ENCODE assay signal across 8 mouse cellular contexts in genomic region chr10:42271454-42272230, GRCm38 (mm10). TPM values are rescaled to one million over a fixed set of nuclear protein-coding genes. Genes with fewer than 3 reads are reported as not detected.
DNase-seq lines count a peak whose midpoint lies in the region; ATAC-seq and TF ChIP-seq lines count a peak whose summit lies in the region.

No protein-coding gene starts in this region.

- peaks cover 40% of the 10 kb centered on the region for H3K36me3 ChIP-seq in heart, adult 2 months (ENCODE audit: control insufficient read depth, insufficient read depth, low read length)
- peaks cover 8% of the 10 kb centered on the region for H3K36me3 ChIP-seq in limb, embryonic 11.5 days (ENCODE audit: control insufficient read depth, insufficient read depth, low read length)
- H3K36me3 ChIP-seq in limb, embryonic 10.5 days = peaks cover 20% of the 10 kb centered on the region
- peaks cover 0 to 45% of the 10 kb centered on the region in 2 experiments for H3K36me3 ChIP-seq in MEL (ENCODE audit: control insufficient read depth in 1 of 2, insufficient read depth in 2 of 2, low read length in 2 of 2)
- peaks cover 25% of the 10 kb centered on the region for H3K36me3 ChIP-seq in limb, embryonic 13.5 days

- peak overlapping the region; percentile 55; the same call in 1 of the 2 replicates for H3K27ac ChIP-seq in heart, adult 2 months
- H3K27ac ChIP-seq in limb, embryonic 11.5 days (replicated peaks; ENCODE audit: low read depth, low read length) = no peak overlapping the region
- no peak overlapping the region for H3K27ac ChIP-seq in limb, embryonic 10.5 days
- H3K27ac ChIP-seq in MEL (ENCODE audit: control insufficient read depth, low read depth, low read length) = peak overlapping the region; percentile 59
- H3K27ac ChIP-seq in limb, embryonic 13.5 days = no peak overlapping the region

- no peak for TF ChIP-seq POLR2A in heart, adult 2 months (IDR thresholded peaks at IDR 0.05; ENCODE audit: insufficient read depth, low read depth, low read length)
- no peak for TF ChIP-seq POLR2A in MEL (IDR thresholded peaks at IDR 0.05; ENCODE audit: control insufficient read depth in 1 of 2, insufficient read depth in 1 of 2, low read depth in 1 of 2, low read length in 2 of 2, poor library complexity in 1 of 2)

- intact Hi-C loops in heart, adult 2 months (cut with DNase I) = loop anchor here (5.0 kb wide), 1 partner anchor 84 kb away; no protein-coding TSS in a partner anchor

- TF ChIP-seq EP300 in heart, adult 2 months (IDR thresholded peaks at IDR 0.05; ENCODE audit: insufficient read depth, low read depth, low read length) = no peak
- TF ChIP-seq EP300 in MEL (IDR thresholded peaks at IDR 0.05; ENCODE audit: low read depth in 1 of 2, low read length in 2 of 2) = peak; percentile 77 to 78

- 54% methylated on average over 11 of the region's 11 CpGs for WGBS in heart, adult 2 months
- WGBS in limb, embryonic 11.5 days = 44% methylated on average over 11 of the region's 11 CpGs
- WGBS in limb, embryonic 10.5 days = 40% methylated on average over 11 of the region's 11 CpGs
- WGBS in limb, embryonic 13.5 days = 51% methylated on average over 11 of the region's 11 CpGs

- no peaks in the 10 kb centered on the region for H3K27me3 ChIP-seq in heart, adult 2 months (ENCODE audit: control insufficient read depth, insufficient read depth, low read length)
- no peaks in the 10 kb centered on the region for H3K27me3 ChIP-seq in limb, embryonic 11.5 days (ENCODE audit: control insufficient read depth, insufficient read depth, low read length)
- peaks cover 18% of the 10 kb centered on the region for H3K27me3 ChIP-seq in limb, embryonic 10.5 days (ENCODE audit: low read depth, poor library complexity, severe bottlenecking)
- H3K27me3 ChIP-seq in MEL (ENCODE audit: control insufficient read depth in 1 of 2, insufficient read depth in 2 of 2, low read length in 2 of 2) = no peaks in the 10 kb centered on the region
- peaks cover 10% of the 10 kb centered on the region for H3K27me3 ChIP-seq in limb, embryonic 13.5 days

- ATAC-seq in limb, embryonic 11.5 days (ENCODE audit: insufficient number of reproducible peaks, low FRiP score, low TSS enrichment, low read depth) = no peak
- ATAC-seq in limb, embryonic 13.5 days (ENCODE audit: low FRiP score, low read depth) = no peak

- no peak overlapping the region for H3K9ac ChIP-seq in heart, adult 2 months (ENCODE audit: low read depth, low read length)
- no peak overlapping the region for H3K9ac ChIP-seq in limb, embryonic 11.5 days (ENCODE audit: low read length)
- H3K9ac ChIP-seq in MEL (ENCODE audit: control insufficient read depth, low read depth, low read length, poor library complexity, severe bottlenecking) = peak overlapping the region; percentile 44
- no peak overlapping the region for H3K9ac ChIP-seq in limb, embryonic 13.5 days

- H3K4me1 ChIP-seq in heart, adult 2 months (ENCODE audit: control insufficient read depth, insufficient read depth, low read length) = peaks cover 26% of the 10 kb centered on the region
- H3K4me1 ChIP-seq in limb, embryonic 11.5 days (ENCODE audit: control insufficient read depth, insufficient read depth, low read length) = peaks cover 17% of the 10 kb centered on the region
- peaks cover 53% of the 10 kb centered on the region for H3K4me1 ChIP-seq in limb, embryonic 10.5 days
- H3K4me1 ChIP-seq in MEL (ENCODE audit: control insufficient read depth in 1 of 2, insufficient read depth in 2 of 2, low read length in 2 of 2) = peaks cover 26 to 43% of the 10 kb centered on the region in 2 experiments
- H3K4me1 ChIP-seq in limb, embryonic 13.5 days = peaks cover 45% of the 10 kb centered on the region

- DNase-seq in heart, adult 2 months = no peak
- DNase-seq in heart, adult 11 months = no peak
- DNase-seq in limb, embryonic 11.5 days (ENCODE audit: low spot score) = no peak
- DNase-seq in limb, embryonic 10.5 days (ENCODE audit: low spot score) = no peak
- DNase-seq in MEL (ENCODE audit: low read depth, low spot score) = peak; percentile 82
- no peak for DNase-seq in right cerebral cortex, postnatal 36 days (ENCODE audit: low spot score in 2 of 2)
- DNase-seq in gastrocnemius, postnatal 10 days = no peak

- peaks cover 11% of the 10 kb centered on the region for H3K79me2 ChIP-seq in heart, adult 2 months (replicated peaks; ENCODE audit: control insufficient read depth, insufficient read depth, low read length)
- H3K79me2 ChIP-seq in MEL (ENCODE audit: control insufficient read depth, insufficient read depth, low read length, poor library complexity) = peaks cover 53% of the 10 kb centered on the region

- no peak for TF ChIP-seq RAD21 in MEL (IDR thresholded peaks at IDR 0.05; ENCODE audit: low read depth, low read length)

- H3K9me3 ChIP-seq in limb, embryonic 11.5 days (ENCODE audit: control insufficient read depth, low read length) = no peaks in the 10 kb centered on the region
- H3K9me3 ChIP-seq in limb, embryonic 10.5 days (replicated peaks) = no peaks in the 10 kb centered on the region
- H3K9me3 ChIP-seq in MEL (replicated peaks; ENCODE audit: insufficient read depth, low read length) = no peaks in the 10 kb centered on the region
- H3K9me3 ChIP-seq in limb, embryonic 13.5 days = no peaks in the 10 kb centered on the region

- H3K4me2 ChIP-seq in limb, embryonic 11.5 days (ENCODE audit: low read depth, severe bottlenecking) = peak overlapping the region; percentile 3; the same call in 1 of the 2 replicates
- H3K4me2 ChIP-seq in limb, embryonic 13.5 days (replicated peaks) = peak overlapping the region; percentile 30

- no peak overlapping the region for H3K4me3 ChIP-seq in heart, adult 2 months
- no peak overlapping the region for H3K4me3 ChIP-seq in limb, embryonic 11.5 days (ENCODE audit: low read depth, low read length)
- H3K4me3 ChIP-seq in limb, embryonic 10.5 days = no peak overlapping the region
- peak overlapping the region; percentile 12 to 25; a peak in 3 of 4 replicates for H3K4me3 ChIP-seq in MEL (ENCODE audit: control insufficient read depth in 1 of 2, insufficient read depth in 1 of 2, low read depth in 2 of 2, low read length in 2 of 2)
- H3K4me3 ChIP-seq in limb, embryonic 13.5 days = no peak overlapping the region

- no peak for TF ChIP-seq CTCF in heart, adult 2 months (IDR thresholded peaks at IDR 0.05)
- no peak for TF ChIP-seq CTCF in MEL (IDR thresholded peaks at IDR 0.05 in 2 of 3, conservative IDR thresholded peaks at IDR 0.05 in 1 of 3; ENCODE audit: control insufficient read depth in 1 of 3, insufficient read depth in 1 of 3, low read depth in 2 of 3, low read length in 3 of 3, poor library complexity in 1 of 3, severe bottlenecking in 1 of 3)

TF ChIP-seq in MEL, 35 proteins besides CTCF, POLR2A, EP300 and RAD21:
- TF ChIP-seq USF1 (IDR thresholded peaks at IDR 0.05; ENCODE audit: low read depth, low read length) (no peak), BHLHE40 (IDR thresholded peaks at IDR 0.05; ENCODE audit: borderline replicate concordance, low read depth, low read length) (peak; percentile 60; the same call in 1 of the 2 replicates), ETS1 (IDR thresholded peaks at IDR 0.05; ENCODE audit: low read depth, low read length) (peak; percentile 82), MAZ (IDR thresholded peaks at IDR 0.05; ENCODE audit: low read depth, low read length) (0 out of 2 replicates have a peak, but pooled peaks have one; percentile 24), TAL1 (IDR thresholded peaks at IDR 0.05; ENCODE audit: low read length) (peak; percentile 43), MXI1 (IDR thresholded peaks at IDR 0.05; ENCODE audit: low read depth, low read length) (peak; percentile 78), MYC (IDR thresholded peaks at IDR 0.05; ENCODE audit: low read depth, low read length) (0 out of 2 replicates have a peak, but pooled peaks have one; percentile 37), USF2 (IDR thresholded peaks at IDR 0.05; ENCODE audit: borderline replicate concordance in 1 of 2, insufficient read depth in 1 of 2, low read depth in 1 of 2, low read length in 2 of 2) (no peak), GATA1 (IDR thresholded peaks at IDR 0.05; ENCODE audit: low read depth, low read length) (peak; percentile 77), MEF2A (IDR thresholded peaks at IDR 0.05; ENCODE audit: extremely low read depth, insufficient replicate concordance, low read depth, low read length, poor library complexity, severe bottlenecking) (no peak), ELF1 (IDR thresholded peaks at IDR 0.05; ENCODE audit: low read depth, low read length) (0 out of 2 replicates have a peak, but pooled peaks have one; percentile 18), RCOR1 (IDR thresholded peaks at IDR 0.05; ENCODE audit: low read depth, low read length) (peak; percentile 64), TCF12 (IDR thresholded peaks at IDR 0.05; ENCODE audit: low read depth, low read length) (peak; percentile 71; the same call in 1 of the 2 replicates)

RNA-seq across cellular contexts. Expression of gene Foxo3, which starts 4.9 kb away (rescaled TPM):
- total RNA-seq in heart, adult 2 months (2021) = 10 to 100 TPM; 72.5 to 89.5 TPM
- polyA plus RNA-seq in heart, adult 2 months (2012; rRNA removed) = 26.7 and 32.7 TPM in 2 replicates
- 6.2 and 6.9 TPM in 2 replicates for polyA plus RNA-seq in limb, embryonic 11.5 days (2014; fragmentation: Nextera tagmentation; extraction: Ambion mirVana)
- polyA plus RNA-seq in limb, embryonic 10.5 days (2016; fragmentation: Nextera tagmentation; extraction: Ambion mirVana) = 2.3 and 3.8 TPM in 2 replicates
- total RNA-seq in MEL (2012; rRNA removed) = 21.0 and 31.8 TPM in 2 replicates
- 100 to 1,000 TPM in 1 of 2 experiments, 10 to 100 TPM in 1; 27.2 to 103 TPM for polyA plus RNA-seq in MEL (2012; ENCODE audit: insufficient read depth in 1 of 2, insufficient read length in 2 of 2, low read depth in 1 of 2, low replicate concordance in 2 of 2, missing spikeins in 1 of 2)
- polyA plus RNA-seq in limb, embryonic 13.5 days (2015; fragmentation: Nextera tagmentation; extraction: Ambion mirVana) = 8.1 and 8.5 TPM in 2 replicates
- 10 to 100 TPM; 31.4 to 43.5 TPM for total RNA-seq in gastrocnemius, postnatal 10 days (2021)

Comparison
In these comparisons a context has a peak if more than half of its experiments do, and no peak if none do; other contexts are left out.
1. H3K27ac ChIP-seq: peak in heart, adult 2 months (single experiment) and MEL (single experiment); none in limb, embryonic 11.5 days (single experiment), limb, embryonic 10.5 days (single experiment) and limb, embryonic 13.5 days (single experiment).
2. H3K4me3 ChIP-seq: peak in MEL (2 of 2); none in heart, adult 2 months (single experiment), limb, embryonic 11.5 days (single experiment), limb, embryonic 10.5 days (single experiment) and limb, embryonic 13.5 days (single experiment).